Mouse (Mus musculus): ENCODE results near the gene Ccer1. TPM values are rescaled to one million over a fixed set of nuclear protein-coding genes. Genes with fewer than 3 reads are reported as not detected.

Gene Ccer1
- polyA plus RNA-seq, 1 experiment: not detected

DNA sequence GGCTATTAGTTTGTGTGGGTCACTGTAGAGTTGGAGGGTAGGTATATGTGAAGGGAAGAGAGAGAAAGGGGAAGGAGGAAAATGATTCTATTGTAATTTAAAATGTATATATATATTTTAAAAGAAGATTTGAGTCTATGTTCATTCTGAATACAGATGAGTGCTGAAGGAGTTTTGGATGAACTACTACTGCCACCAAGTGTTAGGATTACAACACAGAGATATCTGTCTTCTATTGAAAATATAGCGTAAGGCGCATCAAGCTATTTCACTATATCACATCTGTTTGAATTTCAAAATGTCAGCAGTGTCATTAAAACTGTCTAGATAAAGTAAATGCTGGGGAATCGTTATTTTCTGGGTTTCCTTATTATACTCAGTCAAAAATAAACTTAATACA, 3.4 kb upstream of the Ccer1 start:
- H3K4me3 ChIP-seq (replicated peaks; ENCODE audit: control insufficient read depth, low read depth, low read length): no peak overlapping the region
- TF ChIP-seq POLR2A (IDR thresholded peaks at IDR 0.05; ENCODE audit: borderline replicate concordance, control insufficient read depth, low read depth, low read length): no peak
- 75% methylated on average over 3 of the region's 3 CpGs for WGBS
- H3K4me1 ChIP-seq (ENCODE audit: control insufficient read depth, insufficient read depth, low read length): no peaks in the 10 kb centered on the region
- H3K27ac ChIP-seq (ENCODE audit: control insufficient read depth, insufficient read depth, low read depth, low read length, poor library complexity): no peak overlapping the region

DNA sequence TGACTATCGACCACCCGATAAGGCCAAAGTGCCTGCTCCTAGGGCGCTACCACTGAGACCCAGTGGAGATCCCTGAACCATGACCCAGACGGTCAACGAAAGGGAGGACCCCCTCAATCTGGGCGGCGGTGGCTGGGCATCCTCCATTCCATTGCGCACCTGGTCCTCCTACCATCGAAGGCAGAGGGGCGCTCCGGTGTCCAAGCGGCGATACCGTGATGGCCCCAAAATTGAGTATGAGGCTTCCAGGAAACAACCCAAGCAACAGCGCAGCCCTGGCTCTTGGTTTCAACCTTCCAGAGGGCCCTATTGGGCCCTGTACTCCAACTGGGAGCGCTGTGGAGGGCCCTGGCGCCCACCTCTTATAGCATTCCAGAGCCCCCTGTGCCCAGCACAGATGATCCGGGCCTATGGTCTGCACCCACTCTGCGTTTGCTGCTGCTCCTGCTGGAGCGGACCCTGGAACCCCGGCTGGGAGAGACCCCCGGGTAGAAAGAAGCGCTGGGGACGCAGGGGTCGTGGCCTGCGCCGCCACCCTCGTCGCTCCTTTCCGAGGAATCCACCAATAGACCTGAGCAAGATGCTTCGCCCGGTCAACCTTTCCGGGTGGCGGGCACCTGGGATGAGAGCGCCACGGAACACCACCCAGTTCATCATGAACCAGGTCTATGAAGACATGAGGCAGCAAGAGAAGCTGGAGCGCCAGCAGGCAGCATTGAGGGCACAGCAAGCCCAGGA, 708 bp downstream of the Ccer1 start:
- Histone ChIP-seq H3K4me3 (replicated peaks; ENCODE audit: control insufficient read depth, low read depth, low read length) (no peak overlapping the region), H3K27ac (ENCODE audit: control insufficient read depth, insufficient read depth, low read depth, low read length, poor library complexity) (no peak overlapping the region), H3K4me1 (ENCODE audit: control insufficient read depth, insufficient read depth, low read length) (no peaks in the 10 kb centered on the region)
- no peak for TF ChIP-seq CTCF (IDR thresholded peaks at IDR 0.05; ENCODE audit: control insufficient read depth, insufficient read depth, low read length)
- TF ChIP-seq POLR2A (IDR thresholded peaks at IDR 0.05; ENCODE audit: borderline replicate concordance, control insufficient read depth, low read depth, low read length): no peak
- WGBS: 87% methylated on average over 37 of the region's 37 CpGs

DNA sequence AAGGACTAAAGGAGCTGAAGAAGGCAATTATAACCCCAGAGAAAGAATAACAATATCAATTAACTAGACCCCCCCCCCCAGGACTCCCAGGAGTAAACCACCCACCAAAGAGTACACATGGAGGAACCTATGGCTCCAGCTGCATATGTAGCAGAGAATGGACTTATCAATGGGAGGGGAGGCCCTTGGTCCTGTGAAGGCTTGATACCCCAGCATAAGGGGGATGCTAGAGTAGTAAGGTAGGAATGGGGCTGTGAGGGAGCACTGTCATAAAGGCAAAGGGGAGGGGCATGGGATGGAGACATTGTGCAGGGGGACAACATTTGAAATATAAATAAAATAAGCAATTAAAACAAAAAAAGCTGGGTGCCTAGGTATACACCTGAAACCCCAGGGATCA, 9.5 kb downstream of the Ccer1 start:
- no peak overlapping the region for H3K4me3 ChIP-seq (replicated peaks; ENCODE audit: control insufficient read depth, low read depth, low read length)
- no peak overlapping the region for H3K27ac ChIP-seq (ENCODE audit: control insufficient read depth, insufficient read depth, low read depth, low read length, poor library complexity)
- TF ChIP-seq POLR2A (IDR thresholded peaks at IDR 0.05; ENCODE audit: borderline replicate concordance, control insufficient read depth, low read depth, low read length) (no peak), CTCF (IDR thresholded peaks at IDR 0.05; ENCODE audit: control insufficient read depth, insufficient read depth, low read length) (no peak)
- no peaks in the 10 kb centered on the region for H3K4me1 ChIP-seq (ENCODE audit: control insufficient read depth, insufficient read depth, low read length)

DNA sequence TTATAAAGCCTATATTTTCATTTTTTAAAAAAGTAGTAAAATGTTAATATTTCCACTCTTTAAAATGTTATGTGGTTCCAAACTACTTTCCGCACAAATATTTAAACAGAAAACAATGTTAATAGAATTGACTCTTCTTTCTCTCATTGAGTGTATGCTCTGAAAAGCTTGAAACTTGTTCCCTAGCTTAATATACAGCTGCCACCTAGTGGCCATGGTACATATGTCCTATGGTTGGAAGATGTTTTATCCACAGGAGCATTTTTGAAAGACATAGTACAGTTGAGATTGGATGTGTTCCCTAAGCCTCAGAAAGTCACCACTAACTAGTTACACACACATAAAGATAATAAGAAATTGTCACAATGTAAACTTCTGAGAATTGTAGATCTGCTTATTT, 11.7 kb downstream of the Ccer1 start:
- TF ChIP-seq CTCF (IDR thresholded peaks at IDR 0.05; ENCODE audit: control insufficient read depth, insufficient read depth, low read length) (no peak), POLR2A (IDR thresholded peaks at IDR 0.05; ENCODE audit: borderline replicate concordance, control insufficient read depth, low read depth, low read length) (no peak)
- H3K4me1 ChIP-seq (ENCODE audit: control insufficient read depth, insufficient read depth, low read length): no peaks in the 10 kb centered on the region
- 38% methylated on average over 1 of the region's 1 CpGs for WGBS
- H3K27ac ChIP-seq (ENCODE audit: control insufficient read depth, insufficient read depth, low read depth, low read length, poor library complexity): no peak overlapping the region
- H3K4me3 ChIP-seq (replicated peaks; ENCODE audit: control insufficient read depth, low read depth, low read length): no peak overlapping the region

DNA sequence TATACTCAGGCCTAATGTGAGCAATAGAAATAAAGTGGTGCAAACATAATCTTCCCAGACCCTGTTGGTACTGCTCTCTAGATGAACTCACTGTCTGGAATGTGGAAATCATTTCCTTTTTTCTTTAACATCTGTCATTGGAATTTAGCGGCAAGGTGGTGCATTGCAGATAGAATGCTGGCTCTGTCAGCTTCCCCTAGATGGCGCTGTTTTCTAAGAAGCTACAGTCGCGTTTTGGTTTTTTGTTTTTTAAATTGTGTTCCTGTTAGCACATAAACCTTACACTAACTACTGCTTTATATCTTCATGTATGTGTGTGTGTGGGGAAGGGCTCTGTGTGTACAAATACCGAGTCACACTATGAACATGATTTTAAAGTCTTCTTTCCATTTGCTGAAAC, 19.8 kb downstream of the Ccer1 start:
- Histone ChIP-seq H3K4me1 (ENCODE audit: control insufficient read depth, insufficient read depth, low read length) (no peaks in the 10 kb centered on the region), H3K4me3 (replicated peaks; ENCODE audit: control insufficient read depth, low read depth, low read length) (no peak overlapping the region), H3K27ac (ENCODE audit: control insufficient read depth, insufficient read depth, low read depth, low read length, poor library complexity) (no peak overlapping the region)
- 1% methylated on average over 5 of the region's 5 CpGs for WGBS
- TF ChIP-seq CTCF (IDR thresholded peaks at IDR 0.05; ENCODE audit: control insufficient read depth, insufficient read depth, low read length): peak; percentile 41; the same call in 1 of the 2 replicates
- TF ChIP-seq POLR2A (IDR thresholded peaks at IDR 0.05; ENCODE audit: borderline replicate concordance, control insufficient read depth, low read depth, low read length): no peak

DNA sequence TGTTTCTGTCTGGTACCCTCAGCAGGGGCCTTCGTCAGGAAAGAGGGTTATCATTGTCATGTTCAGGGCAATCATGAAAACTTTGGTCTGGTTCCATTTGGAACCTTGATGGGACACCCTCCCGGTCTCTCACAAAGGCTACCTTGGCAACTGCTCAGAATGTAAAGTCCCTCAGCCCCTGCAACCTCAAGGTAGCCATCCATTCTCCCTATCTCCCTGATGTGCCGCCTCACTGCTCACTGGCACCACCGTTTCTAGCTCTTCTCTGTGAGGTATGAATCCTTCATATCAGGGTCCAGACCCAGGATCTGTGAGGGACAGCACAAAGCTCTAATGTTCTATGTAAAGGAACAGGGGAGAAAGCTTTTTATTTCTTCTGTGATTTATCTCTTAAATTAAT, 21.7 kb downstream of the Ccer1 start:
- 65% methylated on average over 4 of the region's 4 CpGs for WGBS
- no peak overlapping the region for H3K4me3 ChIP-seq (replicated peaks; ENCODE audit: control insufficient read depth, low read depth, low read length)
- TF ChIP-seq POLR2A (IDR thresholded peaks at IDR 0.05; ENCODE audit: borderline replicate concordance, control insufficient read depth, low read depth, low read length): no peak
- no peak for TF ChIP-seq CTCF (IDR thresholded peaks at IDR 0.05; ENCODE audit: control insufficient read depth, insufficient read depth, low read length)
- no peak overlapping the region for H3K27ac ChIP-seq (ENCODE audit: control insufficient read depth, insufficient read depth, low read depth, low read length, poor library complexity)
- H3K4me1 ChIP-seq (ENCODE audit: control insufficient read depth, insufficient read depth, low read length): no peaks in the 10 kb centered on the region

DNA sequence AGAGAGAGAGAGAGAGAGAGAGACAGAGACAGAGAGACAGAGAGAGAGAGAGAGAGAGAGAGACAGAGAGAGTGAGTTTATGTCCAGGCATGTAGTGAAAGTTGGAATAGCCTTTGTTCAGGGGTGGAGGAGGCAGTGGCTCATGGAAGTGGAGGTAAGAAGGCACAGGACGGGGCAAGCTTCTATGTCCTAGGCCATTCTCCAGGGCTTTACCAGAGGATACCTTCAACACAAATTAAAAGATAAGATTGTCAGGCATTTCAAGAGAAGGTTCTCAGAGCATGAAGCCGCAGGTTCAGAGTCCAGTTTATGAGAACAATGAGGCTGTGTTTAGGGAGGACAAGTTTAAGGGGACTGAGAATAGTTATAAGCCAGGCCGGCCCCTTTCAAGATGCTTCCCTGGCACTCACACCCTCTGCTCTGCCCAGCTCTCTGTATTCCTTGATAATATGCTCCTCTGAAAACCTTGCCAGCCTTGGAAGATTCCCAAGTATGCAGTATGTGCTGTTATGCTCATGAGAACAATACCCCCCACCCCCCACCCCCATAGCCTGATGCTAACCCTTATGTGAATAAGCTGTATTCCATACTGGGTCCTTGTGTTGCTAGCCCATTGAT, 22.5 kb downstream of the Ccer1 start:
- Histone ChIP-seq H3K27ac (ENCODE audit: control insufficient read depth, insufficient read depth, low read depth, low read length, poor library complexity) (no peak overlapping the region), H3K4me1 (ENCODE audit: control insufficient read depth, insufficient read depth, low read length) (no peaks in the 10 kb centered on the region), H3K4me3 (replicated peaks; ENCODE audit: control insufficient read depth, low read depth, low read length) (no peak overlapping the region)
- WGBS: 79% methylated on average over 3 of the region's 3 CpGs
- no peak for TF ChIP-seq POLR2A (IDR thresholded peaks at IDR 0.05; ENCODE audit: borderline replicate concordance, control insufficient read depth, low read depth, low read length)
- TF ChIP-seq CTCF (IDR thresholded peaks at IDR 0.05; ENCODE audit: control insufficient read depth, insufficient read depth, low read length): no peak

DNA sequence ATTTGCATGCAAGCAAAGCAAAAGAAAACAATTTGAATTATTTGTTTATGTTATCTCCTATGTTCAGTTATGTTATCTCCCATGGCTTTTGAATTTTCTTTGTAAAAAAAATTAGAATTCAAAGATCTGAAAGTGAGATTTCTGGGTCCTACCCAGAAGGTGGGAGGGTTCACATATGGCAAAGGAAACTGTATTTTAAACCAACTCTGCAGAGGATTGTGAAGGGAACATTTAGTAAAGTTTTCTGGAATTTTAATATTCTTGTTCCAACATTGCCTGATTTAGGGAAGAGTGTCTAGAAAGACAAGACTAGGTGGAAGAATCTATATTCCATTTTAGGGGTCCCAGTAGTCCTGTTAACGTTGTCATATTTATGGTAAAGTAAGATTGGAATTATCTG, 24.4 kb downstream of the Ccer1 start:
- TF ChIP-seq POLR2A (IDR thresholded peaks at IDR 0.05; ENCODE audit: borderline replicate concordance, control insufficient read depth, low read depth, low read length) (no peak), CTCF (IDR thresholded peaks at IDR 0.05; ENCODE audit: control insufficient read depth, insufficient read depth, low read length) (no peak)
- no peak overlapping the region for H3K27ac ChIP-seq (ENCODE audit: control insufficient read depth, insufficient read depth, low read depth, low read length, poor library complexity)
- 47% methylated on average over 1 of the region's 1 CpGs for WGBS
- no peaks in the 10 kb centered on the region for H3K4me1 ChIP-seq (ENCODE audit: control insufficient read depth, insufficient read depth, low read length)
- H3K4me3 ChIP-seq (replicated peaks; ENCODE audit: control insufficient read depth, low read depth, low read length): no peak overlapping the region
